Mouse (Mus musculus) neural tube, embryonic 12.5 days (tissue): ENCODE results near the gene Ptpro. TPM values are rescaled to one million over a fixed set of nuclear protein-coding genes. Genes with fewer than 3 reads are reported as not detected.

ENCODE experiments used
- ATAC-seq: fragments of 200-750 bp; cut with Nextera tagmentation; 2 replicates; pipeline ENCODE4 v1.8.0; 2017; ENCODE audit warnings: low read depth, mild to moderate bottlenecking, moderate TSS enrichment, moderate library complexity; ENCODE audit not compliant: low FRiP score
- H3K27ac ChIP-seq: fragments of 300-500 bp; sonication (generic); 2 replicates; pipeline ENCODE4 v1.5.1; 2016
- H3K27me3 ChIP-seq: fragments of 300-500 bp; sonication (generic); replicated peaks from 2 replicates; pipeline ENCODE4 v1.6.1; 2016; ENCODE audit warnings: mild to moderate bottlenecking
- H3K36me3 ChIP-seq: fragments of 300-500 bp; sonication (generic); 2 replicates; pipeline ENCODE4 v1.6.1; 2016; ENCODE audit warnings: mild to moderate bottlenecking
- H3K4me1 ChIP-seq: fragments of 300-500 bp; sonication (generic); 2 replicates; pipeline ENCODE4 v1.6.1; 2016
- H3K4me2 ChIP-seq: fragments of 300-500 bp; sonication (generic); replicated peaks from 2 replicates; pipeline ENCODE4 v1.6.1; 2016; ENCODE audit warnings: mild to moderate bottlenecking
- H3K4me3 ChIP-seq: fragments of 300-500 bp; sonication (generic); 2 replicates; pipeline ENCODE4 v1.5.1; 2016
- H3K9ac ChIP-seq: fragments of 300-500 bp; sonication (generic); 2 replicates; pipeline ENCODE4 v1.6.1; 2016; ENCODE audit warnings: mild to moderate bottlenecking
- H3K9me3 ChIP-seq: fragments of 300-500 bp; sonication (generic); 2 replicates; pipeline ENCODE4 v1.6.1; 2016; ENCODE audit warnings: mild to moderate bottlenecking
- WGBS: fragments of 180-500 bp; shearing (Covaris S2); methylation state at CpG from one replicate; pipeline ENCODE4 v1.1.7; 2016; 5-methylcytosine and 5-hydroxymethylcytosine counted together
- polyA plus RNA-seq: library from polyadenylated mRNA; unstranded; fragments of >200 nt; fragmentation: Nextera tagmentation; extraction: Ambion mirVana; gene quantifications from 2 replicates; pipeline ENCODE4 v1.2.1, GENCODE M21; 2016

Ptpro gene
- polyA plus RNA-seq, 1 experiment from 2014 or later = 28.9 TPM

DNA sequence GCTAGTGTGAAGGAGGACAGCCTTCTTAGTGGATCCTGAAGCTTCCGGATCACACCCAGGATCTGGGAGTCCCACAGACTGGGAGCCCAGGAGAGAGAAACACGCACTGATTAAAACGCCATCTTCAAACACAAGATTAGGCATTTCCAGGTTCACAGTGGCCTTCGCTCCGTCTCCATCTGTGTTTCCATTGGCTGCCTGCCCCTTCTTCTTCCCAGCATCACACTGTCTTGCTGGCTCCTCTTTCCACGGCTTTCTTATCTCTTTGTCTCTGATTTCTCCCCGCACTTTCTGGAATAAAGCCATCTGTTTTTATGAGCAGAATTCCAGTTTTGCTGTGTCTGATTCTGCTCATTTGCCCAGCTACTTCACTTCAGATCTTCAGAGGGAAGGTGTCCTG, 108.0 kb downstream of the Ptpro start:
- Histone ChIP-seq H3K9me3 (no peaks in the 10 kb centered on the region), H3K27ac (no peak overlapping the region), H3K4me3 (no peak overlapping the region), H3K4me1 (no peaks in the 10 kb centered on the region), H3K36me3 (no peaks in the 10 kb centered on the region), H3K9ac (no peak overlapping the region), H3K4me2 (no peak overlapping the region), H3K27me3 (no peaks in the 10 kb centered on the region)
- no peak for ATAC-seq
- WGBS = 89% methylated on average over 7 of the region's 7 CpGs

DNA sequence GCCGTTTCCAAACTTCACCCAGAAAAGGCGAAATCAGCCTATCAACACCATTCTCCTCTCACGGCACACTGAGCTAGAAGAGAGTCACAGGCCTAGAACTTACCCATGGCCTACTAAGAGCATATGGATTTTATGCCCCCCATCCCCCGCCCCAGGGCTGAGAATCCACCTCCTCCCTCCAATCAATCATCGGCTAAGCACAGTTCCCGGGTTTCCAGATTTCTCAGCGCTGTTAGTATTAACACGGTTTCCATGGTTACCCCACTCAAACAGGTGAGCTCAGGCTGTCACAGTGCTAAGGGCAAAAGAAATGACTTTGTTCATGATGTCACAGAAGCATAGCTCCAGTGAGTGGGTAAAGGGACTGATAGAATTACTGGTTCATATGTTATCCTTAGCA, 110.1 kb downstream of the Ptpro start:
- no peaks in the 10 kb centered on the region for H3K4me1 ChIP-seq
- H3K36me3 ChIP-seq = no peaks in the 10 kb centered on the region
- ATAC-seq = no peak
- H3K9ac ChIP-seq = no peak overlapping the region
- H3K27me3 ChIP-seq = no peaks in the 10 kb centered on the region
- no peak overlapping the region for H3K4me2 ChIP-seq
- no peak overlapping the region for H3K27ac ChIP-seq
- WGBS = 69% methylated on average over 8 of the region's 8 CpGs
- H3K9me3 ChIP-seq = no peaks in the 10 kb centered on the region
- no peak overlapping the region for H3K4me3 ChIP-seq

DNA sequence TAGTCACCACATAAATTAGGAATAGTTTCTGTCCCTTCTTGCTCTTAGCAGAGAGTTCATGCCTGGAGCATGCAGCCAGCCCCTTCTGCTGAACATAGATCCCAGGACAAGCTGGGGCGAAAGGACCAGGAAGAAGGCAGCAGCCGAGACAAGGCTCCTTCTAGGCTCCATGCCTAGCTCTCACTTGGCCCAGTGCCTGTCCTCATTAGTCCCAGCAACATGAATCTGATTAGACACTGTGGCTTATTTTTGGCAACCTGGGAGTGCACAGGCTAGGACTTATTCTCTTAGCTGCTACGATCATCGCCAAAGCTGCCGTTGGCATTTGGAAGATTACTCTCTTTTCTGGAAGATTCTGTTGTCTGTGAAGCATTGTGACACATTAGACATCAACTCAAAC, 112.6 kb downstream of the Ptpro start:
- no peak overlapping the region for H3K4me3 ChIP-seq
- WGBS = 82% methylated on average over 5 of the region's 5 CpGs
- H3K9me3 ChIP-seq = no peaks in the 10 kb centered on the region
- H3K9ac ChIP-seq = no peak overlapping the region
- no peak overlapping the region for H3K4me2 ChIP-seq
- no peak overlapping the region for H3K27ac ChIP-seq
- H3K36me3 ChIP-seq = no peaks in the 10 kb centered on the region
- no peaks in the 10 kb centered on the region for H3K4me1 ChIP-seq
- no peak for ATAC-seq
- no peaks in the 10 kb centered on the region for H3K27me3 ChIP-seq

DNA sequence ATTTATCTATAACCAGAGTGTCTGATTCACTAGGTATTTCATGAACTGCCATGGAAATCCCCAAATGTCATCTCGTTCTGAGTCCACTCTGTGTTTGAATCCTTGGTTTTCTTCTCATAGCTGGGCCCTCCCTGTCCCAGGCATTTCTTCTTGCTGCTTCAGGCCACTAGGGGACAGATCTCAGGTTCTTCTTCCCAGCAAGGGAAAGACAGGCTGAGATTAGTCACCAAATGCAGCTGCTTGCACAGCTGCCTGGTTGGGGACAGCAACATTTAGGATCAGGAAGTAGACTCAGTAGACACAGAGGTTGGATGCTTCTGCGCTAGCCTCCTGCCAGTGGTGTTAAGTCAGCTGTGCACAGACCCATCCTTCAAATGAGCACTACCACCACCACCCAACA, 113.5 kb downstream of the Ptpro start:
- Histone ChIP-seq H3K9me3 (no peaks in the 10 kb centered on the region), H3K4me3 (no peak overlapping the region), H3K36me3 (no peaks in the 10 kb centered on the region), H3K9ac (no peak overlapping the region), H3K4me1 (no peaks in the 10 kb centered on the region), H3K27me3 (no peaks in the 10 kb centered on the region), H3K27ac (no peak overlapping the region), H3K4me2 (no peak overlapping the region)
- ATAC-seq = no peak
- 86% methylated on average over 2 of the region's 2 CpGs for WGBS

DNA sequence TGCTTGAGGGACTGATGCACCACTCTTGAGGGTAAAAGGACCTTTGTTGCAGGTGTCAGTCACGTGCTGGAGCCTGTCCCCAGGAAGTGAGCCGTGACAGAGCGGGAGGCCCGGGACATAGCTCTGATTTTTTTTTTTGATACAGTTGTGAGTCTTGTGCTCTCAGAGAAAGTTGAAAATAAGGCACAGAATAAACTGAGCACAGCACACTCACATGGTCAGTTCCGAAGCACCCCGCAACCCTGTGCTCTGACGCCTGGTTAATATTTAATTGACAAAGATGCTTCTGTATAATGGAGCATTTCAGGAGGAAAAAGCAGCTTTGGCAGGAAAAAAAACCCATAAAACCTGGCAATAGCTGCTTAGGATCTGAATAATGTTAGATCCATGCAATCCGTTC, 118.6 kb downstream of the Ptpro start:
- Histone ChIP-seq H3K27me3 (no peaks in the 10 kb centered on the region), H3K36me3 (no peaks in the 10 kb centered on the region), H3K4me1 (no peaks in the 10 kb centered on the region), H3K4me2 (no peak overlapping the region), H3K9me3 (no peaks in the 10 kb centered on the region), H3K4me3 (no peak overlapping the region), H3K9ac (no peak overlapping the region), H3K27ac (no peak overlapping the region)
- no peak for ATAC-seq
- WGBS = 70% methylated on average over 8 of the region's 8 CpGs

DNA sequence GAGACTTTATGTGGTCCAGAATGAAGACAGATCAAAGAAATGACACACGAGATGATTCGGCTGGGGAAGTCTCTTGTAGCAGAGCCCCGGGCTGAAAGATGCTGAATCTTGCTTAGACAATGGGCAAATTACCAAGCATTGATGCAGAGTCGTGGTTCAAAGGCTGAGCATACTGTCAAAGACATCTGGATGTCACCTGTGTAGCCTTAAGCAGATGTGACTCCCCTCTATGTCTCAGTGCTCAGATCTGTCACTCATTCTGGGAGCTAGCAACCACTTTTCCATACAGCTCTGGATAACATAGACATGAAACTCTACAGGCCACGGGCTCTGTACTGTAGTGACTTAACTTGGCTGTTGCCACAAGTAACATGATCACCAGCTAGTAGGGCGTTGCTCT, 119.3 kb downstream of the Ptpro start:
- Histone ChIP-seq H3K27ac (no peak overlapping the region), H3K4me2 (no peak overlapping the region), H3K9me3 (no peaks in the 10 kb centered on the region), H3K27me3 (no peaks in the 10 kb centered on the region), H3K36me3 (no peaks in the 10 kb centered on the region), H3K9ac (no peak overlapping the region), H3K4me3 (no peak overlapping the region), H3K4me1 (no peaks in the 10 kb centered on the region)
- ATAC-seq = no peak
- WGBS = 74% methylated on average over 6 of the region's 6 CpGs

DNA sequence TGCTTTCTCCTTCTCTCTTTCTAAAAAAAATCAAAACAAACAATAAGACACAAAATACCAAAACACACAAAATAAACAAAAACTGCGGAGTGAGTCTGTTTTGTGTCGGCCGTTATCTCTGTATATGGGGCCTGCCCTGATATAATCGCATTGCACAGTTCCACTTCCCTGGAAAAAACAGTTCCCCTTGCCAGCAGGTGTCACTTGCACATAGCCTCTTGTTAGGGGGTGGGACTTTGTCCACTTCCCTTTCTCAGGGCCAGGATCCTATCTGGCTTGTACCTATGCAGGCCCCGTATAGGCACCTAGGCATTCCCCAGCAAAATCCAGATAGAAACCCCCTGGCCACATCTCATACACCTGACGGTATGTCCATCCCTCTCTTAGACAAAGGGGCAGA, 121.8 kb downstream of the Ptpro start:
- 90% methylated on average over 6 of the region's 6 CpGs for WGBS
- Histone ChIP-seq H3K4me2 (no peak overlapping the region), H3K9me3 (no peaks in the 10 kb centered on the region), H3K9ac (no peak overlapping the region), H3K36me3 (0 out of 2 replicates have a peak, but pooled peaks cover 5% of the 10 kb centered on the region), H3K4me1 (no peaks in the 10 kb centered on the region), H3K27me3 (no peaks in the 10 kb centered on the region), H3K27ac (no peak overlapping the region), H3K4me3 (no peak overlapping the region)
- no peak for ATAC-seq

- Histone ChIP-seq H3K4me1 (no peaks in the 10 kb centered on the region), H3K27ac (no peak overlapping the region), H3K36me3 (peaks cover 19% of the 10 kb centered on the region; the same call in 1 of the 2 replicates), H3K4me2 (no peak overlapping the region), H3K4me3 (no peak overlapping the region), H3K9me3 (0 out of 2 replicates have a peak, but pooled peaks cover 3% of the 10 kb centered on the region), H3K27me3 (no peaks in the 10 kb centered on the region), H3K9ac (no peak overlapping the region)
- 52% methylated on average over 9 of the region's 9 CpGs for WGBS
- no peak for ATAC-seq
These were observed 130.4 kb downstream of the Ptpro start for GRCm38 (mm10) chr6:137382546-137382945.

DNA sequence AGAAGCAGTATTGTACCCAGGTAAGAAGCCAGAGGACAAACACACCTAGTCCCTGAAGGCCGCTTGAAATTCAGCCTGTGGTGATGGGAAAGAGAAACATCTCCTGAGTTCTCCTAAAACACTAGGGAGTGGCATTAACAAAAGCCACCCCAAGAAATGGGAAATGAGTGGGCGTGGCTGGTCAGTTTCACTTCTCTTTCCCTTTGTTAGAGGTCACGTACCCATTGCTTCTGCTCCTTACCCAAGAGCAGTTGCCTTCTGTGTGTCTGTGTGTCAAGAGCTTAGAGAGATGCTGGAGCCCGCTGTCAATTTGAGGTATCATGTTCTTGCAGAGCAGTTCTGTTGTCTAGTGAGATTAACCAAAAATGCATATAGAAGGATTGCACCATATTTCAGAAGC, 134.2 kb downstream of the Ptpro start:
- no peak for ATAC-seq
- Histone ChIP-seq H3K27ac (no peak overlapping the region), H3K4me3 (no peak overlapping the region), H3K9me3 (0 out of 2 replicates have a peak, but pooled peaks cover 3% of the 10 kb centered on the region), H3K9ac (no peak overlapping the region), H3K36me3 (peaks cover 16% of the 10 kb centered on the region; the same call in 1 of the 2 replicates), H3K4me1 (no peaks in the 10 kb centered on the region), H3K27me3 (no peaks in the 10 kb centered on the region), H3K4me2 (no peak overlapping the region)
- 84% methylated on average over 4 of the region's 4 CpGs for WGBS

DNA sequence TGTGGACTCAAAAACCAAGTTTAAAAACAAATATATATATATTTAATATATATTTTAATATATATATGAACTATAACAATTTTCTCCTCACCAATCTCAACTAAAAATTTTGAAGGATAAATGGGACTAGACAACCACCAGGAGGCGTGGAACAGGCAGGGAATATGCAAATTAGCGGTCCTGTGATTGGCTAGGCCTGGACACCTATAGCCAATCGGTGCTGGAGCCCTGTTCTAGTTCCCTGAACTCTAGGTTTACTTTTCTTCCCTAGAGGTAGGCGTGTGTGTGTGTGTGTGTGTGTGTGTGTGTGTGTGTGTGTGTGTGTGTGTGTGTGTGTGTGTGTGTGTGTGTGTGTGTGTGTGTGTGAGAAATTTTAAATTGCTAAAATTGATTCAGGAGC, 134.8 kb downstream of the Ptpro start:
- WGBS = 60% methylated on average over 3 of the region's 4 CpGs
- no peak overlapping the region for H3K4me2 ChIP-seq
- H3K9me3 ChIP-seq = 0 out of 2 replicates have a peak, but pooled peaks cover 3% of the 10 kb centered on the region
- peaks cover 16% of the 10 kb centered on the region; the same call in 1 of the 2 replicates for H3K36me3 ChIP-seq
- no peak overlapping the region for H3K27ac ChIP-seq
- no peaks in the 10 kb centered on the region for H3K4me1 ChIP-seq
- no peak overlapping the region for H3K9ac ChIP-seq
- H3K4me3 ChIP-seq = no peak overlapping the region
- no peaks in the 10 kb centered on the region for H3K27me3 ChIP-seq
- ATAC-seq = no peak

- H3K9me3 ChIP-seq = no peaks in the 10 kb centered on the region
- no peak for ATAC-seq
- H3K36me3 ChIP-seq = peaks cover 6% of the 10 kb centered on the region; the same call in 1 of the 2 replicates
- no peak overlapping the region for H3K4me3 ChIP-seq
- H3K27me3 ChIP-seq = no peaks in the 10 kb centered on the region
- no peak overlapping the region for H3K4me2 ChIP-seq
- H3K4me1 ChIP-seq = no peaks in the 10 kb centered on the region
- WGBS = 82% methylated on average over 7 of the region's 7 CpGs
- H3K27ac ChIP-seq = no peak overlapping the region
- no peak overlapping the region for H3K9ac ChIP-seq
These were observed 143.0 kb downstream of the Ptpro start for GRCm38 (mm10) chr6:137395075-137395474.

GRCm38 (mm10) chr6:137396106-137396793, 144.1 kb downstream of the Ptpro start:
- Histone ChIP-seq H3K4me2 (no peak overlapping the region), H3K4me1 (no peaks in the 10 kb centered on the region), H3K27ac (no peak overlapping the region), H3K9ac (no peak overlapping the region), H3K9me3 (no peaks in the 10 kb centered on the region), H3K36me3 (peaks cover 11% of the 10 kb centered on the region), H3K4me3 (no peak overlapping the region), H3K27me3 (no peaks in the 10 kb centered on the region)
- no peak for ATAC-seq
- WGBS = 87% methylated on average over 4 of the region's 4 CpGs

DNA sequence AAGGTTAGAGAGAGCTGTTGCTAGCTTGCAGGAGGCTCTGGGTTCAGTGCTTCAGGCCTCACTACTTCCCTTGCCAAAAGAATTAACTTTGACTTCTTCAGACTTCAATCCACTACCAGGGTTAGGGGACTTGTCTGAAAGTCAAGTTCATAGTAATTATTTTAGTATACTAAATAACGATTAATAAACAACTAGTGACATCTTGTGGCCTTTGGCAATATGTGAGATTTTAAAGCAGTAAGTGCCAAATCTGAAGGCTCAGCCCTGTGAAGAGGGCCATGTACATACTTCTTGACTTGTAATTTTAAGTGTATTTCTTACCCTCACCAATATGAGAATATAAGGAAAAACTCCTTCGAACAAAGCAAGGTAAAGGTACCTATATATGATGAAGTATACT, 145.2 kb downstream of the Ptpro start:
- no peak for ATAC-seq
- H3K9me3 ChIP-seq = no peaks in the 10 kb centered on the region
- no peak overlapping the region for H3K9ac ChIP-seq
- 93% methylated on average over 2 of the region's 2 CpGs for WGBS
- no peaks in the 10 kb centered on the region for H3K27me3 ChIP-seq
- no peak overlapping the region for H3K4me3 ChIP-seq
- no peak overlapping the region for H3K27ac ChIP-seq
- no peaks in the 10 kb centered on the region for H3K4me1 ChIP-seq
- no peak overlapping the region for H3K4me2 ChIP-seq
- peaks cover 11% of the 10 kb centered on the region for H3K36me3 ChIP-seq
